Mouse (Mus musculus) heart, embryonic 11.5 days (tissue): ENCODE results near the gene Cpe. TPM values are rescaled to one million over a fixed set of nuclear protein-coding genes. Genes with fewer than 3 reads are reported as not detected.

Experiments
- ATAC-seq: fragments of 200-750 bp; cut with Nextera tagmentation; replicated peaks from 2 replicates; pipeline ENCODE4 v1.8.0; 2017; ENCODE audit warnings: moderate library complexity; ENCODE audit not compliant: insufficient number of reproducible peaks, low FRiP score, low TSS enrichment
- H3K27ac ChIP-seq: fragments of 300-500 bp; sonication (generic); 2 replicates; pipeline ENCODE4 v1.5.1; 2014; ENCODE audit warnings: mild to moderate bottlenecking, low read depth, low read length
- H3K27me3 ChIP-seq: fragments of 300-500 bp; sonication (generic); 2 replicates; pipeline ENCODE4 v1.6.1; 2014; ENCODE audit warnings: mild to moderate bottlenecking, low read length, mixed read lengths; ENCODE audit not compliant: control insufficient read depth, insufficient read depth
- H3K36me3 ChIP-seq: fragments of 300-500 bp; sonication (generic); 2 replicates; pipeline ENCODE4 v1.6.1; 2014; ENCODE audit warnings: mild to moderate bottlenecking, low read length, moderate library complexity, mixed read lengths; ENCODE audit not compliant: control insufficient read depth, insufficient read depth
- H3K4me1 ChIP-seq: fragments of 300-500 bp; sonication (generic); 2 replicates; pipeline ENCODE4 v1.6.1; 2014; ENCODE audit warnings: low read length; ENCODE audit not compliant: control insufficient read depth, insufficient read depth
- H3K4me2 ChIP-seq: fragments of 300-500 bp; sonication (generic); 2 replicates; pipeline ENCODE4 v1.6.1; 2014; ENCODE audit warnings: mild to moderate bottlenecking, moderate library complexity
- H3K4me3 ChIP-seq: fragments of 300-500 bp; sonication (generic); 2 replicates; pipeline ENCODE4 v1.5.1; 2014; ENCODE audit warnings: low read depth, low read length
- H3K9ac ChIP-seq: fragments of 300-500 bp; sonication (generic); 2 replicates; pipeline ENCODE4 v1.6.1; 2014; ENCODE audit warnings: mild to moderate bottlenecking, low read depth, low read length, moderate library complexity
- H3K9me3 ChIP-seq: fragments of 300-500 bp; sonication (generic); replicated peaks from 2 replicates; pipeline ENCODE4 v1.6.1; 2016; ENCODE audit warnings: low read length; ENCODE audit not compliant: control insufficient read depth
- WGBS: fragments of 180-500 bp; shearing (Covaris S2); extraction: QIAGEN DNeasy Blood & Tissue Kit; methylation state at CpG from one replicate; pipeline ENCODE4 v1.1.7; 2014; ENCODE audit not compliant: insufficient replicate concordance; 5-methylcytosine and 5-hydroxymethylcytosine counted together
- polyA plus RNA-seq: library from polyadenylated mRNA; unstranded; fragments of >200 nt; fragmentation: Nextera tagmentation; extraction: Ambion mirVana; gene quantifications from 2 replicates; pipeline ENCODE4 v1.2.1, GENCODE M21; 2014

Cpe gene
- polyA plus RNA-seq, 1 experiment from 2014 or later = 122 TPM

- H3K27ac ChIP-seq = no peak overlapping the region
- H3K4me1 ChIP-seq = no peaks in the 10 kb centered on the region
- H3K9ac ChIP-seq = no peak overlapping the region
- WGBS = 33% methylated on average over 21 of the region's 21 CpGs
- H3K27me3 ChIP-seq = no peaks in the 10 kb centered on the region
- H3K4me3 ChIP-seq = no peak overlapping the region
- no peak for ATAC-seq
- H3K36me3 ChIP-seq = no peaks in the 10 kb centered on the region
- no peak overlapping the region; the same call in 1 of the 2 replicates for H3K4me2 ChIP-seq
- H3K9me3 ChIP-seq = no peaks in the 10 kb centered on the region
Measured at GRCm38 (mm10) chr8:64597042-64597970, 95.5 kb downstream of the Cpe start.

DNA sequence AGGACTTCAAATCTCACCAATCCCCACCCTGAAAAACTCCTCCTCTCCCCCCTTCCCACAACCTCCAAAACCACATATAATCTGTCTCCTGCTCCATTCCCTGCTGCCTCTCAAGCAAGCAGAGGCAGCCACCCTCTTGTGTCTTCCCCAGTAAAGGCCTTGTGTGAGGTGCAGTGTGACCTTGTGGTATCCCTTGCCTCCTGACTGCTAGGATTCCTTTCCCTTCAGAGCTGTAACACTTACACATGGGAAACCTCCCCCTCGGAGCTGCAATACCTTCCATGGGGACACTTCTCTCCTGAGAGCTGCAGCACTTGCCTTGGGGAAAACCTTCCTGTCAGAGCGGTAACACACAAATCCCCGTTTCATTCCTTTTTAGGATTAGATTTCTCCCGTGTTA is 96.5 kb downstream of the Cpe start:
- Histone ChIP-seq H3K4me3 (no peak overlapping the region), H3K36me3 (no peaks in the 10 kb centered on the region), H3K4me2 (no peak overlapping the region), H3K9ac (no peak overlapping the region), H3K27ac (no peak overlapping the region), H3K27me3 (no peaks in the 10 kb centered on the region), H3K9me3 (no peaks in the 10 kb centered on the region), H3K4me1 (no peaks in the 10 kb centered on the region)
- ATAC-seq = no peak
- 59% methylated on average over 4 of the region's 4 CpGs for WGBS

- Histone ChIP-seq H3K27me3 (no peaks in the 10 kb centered on the region), H3K36me3 (no peaks in the 10 kb centered on the region), H3K4me1 (no peaks in the 10 kb centered on the region), H3K9me3 (no peaks in the 10 kb centered on the region), H3K9ac (no peak overlapping the region), H3K4me3 (no peak overlapping the region), H3K27ac (no peak overlapping the region), H3K4me2 (no peak overlapping the region)
- no peak for ATAC-seq
- 70% methylated on average over 1 of the region's 1 CpGs for WGBS
Measured at GRCm38 (mm10) chr8:64590456-64590855, 102.4 kb downstream of the Cpe start.

DNA sequence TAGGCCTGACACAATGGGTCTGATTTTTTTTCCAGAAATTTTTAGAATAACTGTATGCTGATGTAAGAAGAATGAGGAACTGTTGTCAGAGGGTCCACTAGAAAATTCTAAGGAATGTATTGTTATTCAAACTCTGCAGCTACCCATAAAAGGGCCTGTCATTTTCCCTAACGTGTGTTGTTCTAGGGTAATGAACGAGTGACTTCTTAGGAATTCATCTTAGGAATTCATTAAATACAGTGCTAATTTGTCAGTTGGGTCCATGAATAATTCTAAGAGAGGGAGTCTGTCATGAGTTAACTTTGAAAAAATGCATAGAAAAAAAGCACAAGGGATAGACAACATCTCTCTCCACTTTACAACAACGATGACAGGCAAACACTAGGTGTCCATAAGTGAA is 110.0 kb downstream of the Cpe start:
- no peak overlapping the region for H3K4me3 ChIP-seq
- no peak overlapping the region for H3K27ac ChIP-seq

GRCm38 (mm10) chr8:64578221-64578620 is 114.6 kb downstream of the Cpe start:
- Histone ChIP-seq H3K9me3 (no peaks in the 10 kb centered on the region), H3K9ac (no peak overlapping the region), H3K27me3 (no peaks in the 10 kb centered on the region), H3K4me1 (peaks cover 7% of the 10 kb centered on the region; the same call in 1 of the 2 replicates), H3K4me3 (no peak overlapping the region), H3K4me2 (no peak overlapping the region), H3K36me3 (no peaks in the 10 kb centered on the region), H3K27ac (no peak overlapping the region)
- peak; percentile 63; the same call in 1 of the 2 replicates for ATAC-seq
- 33% methylated on average over 8 of the region's 8 CpGs for WGBS

More for the DNA sequence above, 110.0 kb downstream of the Cpe start:
- ATAC-seq = no peak
- H3K4me1 ChIP-seq = peaks cover 7% of the 10 kb centered on the region; the same call in 1 of the 2 replicates
- H3K27me3 ChIP-seq = no peaks in the 10 kb centered on the region
- no peak overlapping the region for H3K9ac ChIP-seq
- no peaks in the 10 kb centered on the region for H3K9me3 ChIP-seq
- H3K4me2 ChIP-seq = no peak overlapping the region
- 50% methylated on average over 3 of the region's 3 CpGs for WGBS
- no peaks in the 10 kb centered on the region for H3K36me3 ChIP-seq

GRCm38 (mm10) chr8:64575001-64575400 is 117.9 kb downstream of the Cpe start:
- H3K4me3 ChIP-seq = no peak overlapping the region
- H3K27me3 ChIP-seq = no peaks in the 10 kb centered on the region
- H3K9me3 ChIP-seq = no peaks in the 10 kb centered on the region
- no peak overlapping the region for H3K4me2 ChIP-seq
- no peak overlapping the region for H3K9ac ChIP-seq
- WGBS = 80% methylated on average over 9 of the region's 9 CpGs
- peaks cover 7% of the 10 kb centered on the region; the same call in 1 of the 2 replicates for H3K4me1 ChIP-seq
- no peaks in the 10 kb centered on the region for H3K36me3 ChIP-seq
- no peak overlapping the region for H3K27ac ChIP-seq
- ATAC-seq = no peak

- no peak overlapping the region for H3K27ac ChIP-seq
- H3K27me3 ChIP-seq = no peaks in the 10 kb centered on the region
- H3K4me3 ChIP-seq = no peak overlapping the region
- H3K9me3 ChIP-seq = no peaks in the 10 kb centered on the region
- H3K36me3 ChIP-seq = no peaks in the 10 kb centered on the region
- no peaks in the 10 kb centered on the region for H3K4me1 ChIP-seq
- no peak overlapping the region for H3K4me2 ChIP-seq
- no peak overlapping the region for H3K9ac ChIP-seq
- no peak for ATAC-seq
- WGBS = 30% methylated on average over 5 of the region's 5 CpGs
Measured at GRCm38 (mm10) chr8:64548054-64548850, 144.6 kb downstream of the Cpe start.

DNA sequence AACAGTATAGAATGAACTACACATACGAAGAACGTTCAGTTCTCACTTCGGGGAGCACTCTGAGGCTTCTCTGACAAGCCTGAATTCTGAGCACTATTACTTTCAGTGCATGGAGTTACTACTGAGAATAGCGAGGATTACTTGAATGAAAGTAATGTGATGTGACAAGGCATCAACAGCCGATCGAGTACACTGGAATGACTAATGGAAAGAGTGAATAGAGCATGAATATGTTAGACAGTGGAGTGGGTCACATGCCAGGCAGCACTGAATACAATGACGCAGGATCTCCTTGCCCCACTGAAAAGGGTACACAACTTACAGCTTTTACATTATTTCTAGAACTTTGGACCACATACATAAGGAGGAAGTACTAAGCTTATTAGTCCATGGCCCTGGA is 149.4 kb downstream of the Cpe start:
- H3K4me2 ChIP-seq = no peak overlapping the region
- H3K9ac ChIP-seq = no peak overlapping the region
- H3K4me1 ChIP-seq = no peaks in the 10 kb centered on the region
- H3K4me3 ChIP-seq = no peak overlapping the region
- H3K27ac ChIP-seq = no peak overlapping the region
- no peaks in the 10 kb centered on the region for H3K36me3 ChIP-seq
- H3K9me3 ChIP-seq = peaks cover 5% of the 10 kb centered on the region; the same call in 1 of the 2 replicates
- no peaks in the 10 kb centered on the region for H3K27me3 ChIP-seq
- WGBS = 87% methylated on average over 7 of the region's 7 CpGs
- no peak for ATAC-seq
